Mouse (Mus musculus): ENCODE results near the gene Gm7356.
"Not testable (repeated sequence)": the region's sequence is repeated elsewhere in the genome, so short reads cannot be mapped to it uniquely, and the experiment has no call there.

Gene Gm7356

GRCm38 (mm10) chr17:14003604-14004003 lies at the start of gene Gm7356:
Gm7356 (minus strand) TSS chr17:14003704.
- not testable (repeated sequence) for DNase-seq (ENCODE audit: low read depth, low spot score)

GRCm38 (mm10) chr17:14041880-14042279 lies 38.4 kb upstream of the Gm7356 start:
- DNase-seq (ENCODE audit: low read depth, low spot score): not testable (repeated sequence)

GRCm38 (mm10) chr17:14037012-14037411 lies 33.5 kb upstream of the Gm7356 start:
- DNase-seq (ENCODE audit: low read depth, low spot score): not testable (repeated sequence)

- not testable (repeated sequence) for DNase-seq (ENCODE audit: low read depth, low spot score)
Observed at GRCm38 (mm10) chr17:14036113-14036512, 32.6 kb upstream of the Gm7356 start.

GRCm38 (mm10) chr17:13993425-13993824 lies 10.1 kb downstream of the Gm7356 start:
- not testable (repeated sequence) for DNase-seq (ENCODE audit: low read depth, low spot score)

- no peak for DNase-seq (ENCODE audit: low read depth, low spot score)
Observed at GRCm38 (mm10) chr17:13987690-13988089, 15.8 kb downstream of the Gm7356 start.

- not testable (repeated sequence) for DNase-seq (ENCODE audit: low read depth, low spot score)
Observed at GRCm38 (mm10) chr17:13970796-13971195, 32.7 kb downstream of the Gm7356 start.

- DNase-seq (ENCODE audit: low read depth, low spot score): not testable (repeated sequence)
Observed at GRCm38 (mm10) chr17:13969917-13970316, 33.6 kb downstream of the Gm7356 start.

- DNase-seq (ENCODE audit: low read depth, low spot score): not testable (repeated sequence)
Observed at GRCm38 (mm10) chr17:13965048-13965447, 38.5 kb downstream of the Gm7356 start.

GRCm38 (mm10) chr17:13962245-13962644 lies 41.3 kb downstream of the Gm7356 start:
- DNase-seq (ENCODE audit: low read depth, low spot score): not testable (repeated sequence)

- not testable (repeated sequence) for DNase-seq (ENCODE audit: low read depth, low spot score)
Observed at GRCm38 (mm10) chr17:13958129-13958528, 45.4 kb downstream of the Gm7356 start.

- not testable (repeated sequence) for DNase-seq (ENCODE audit: low read depth, low spot score)
Observed at GRCm38 (mm10) chr17:13951570-13951969, 51.9 kb downstream of the Gm7356 start.

Measured in telencephalon, adult 2 months (tissue).